Mouse (Mus musculus) neural tube, embryonic 11.5 days (tissue): ENCODE data around the gene Rlf. TPM values are rescaled to one million over a fixed set of nuclear protein-coding genes. Genes with fewer than 3 reads are reported as not detected.

ENCODE experiments used
- polyA plus RNA-seq: library from polyadenylated mRNA; unstranded; fragments of >200 nt; fragmentation: Nextera tagmentation; extraction: Ambion mirVana; gene quantifications from 2 replicates; pipeline ENCODE4 v1.2.1, GENCODE M21; 2014

Rlf gene
- polyA plus RNA-seq, 1 experiment from 2014 or later, result 24.4 TPM

Other genes with a start within 250 kb of the Rlf start
- 22.5 and 24.7 TPM in 2 replicates for gene Smap2, start 197.8 kb downstream of the Rlf start, polyA plus RNA-seq
- 8.4 and 8.5 TPM in 2 replicates for gene Col9a2, start 175.7 kb downstream of the Rlf start, polyA plus RNA-seq
- gene Zmpste24, start 116.8 kb downstream of the Rlf start, polyA plus RNA-seq, result 25.8 and 29.3 TPM in 2 replicates
- 0.47 TPM in 1 of 2 replicates, not detected in the other for gene Tmco2, start 105.9 kb downstream of the Rlf start, polyA plus RNA-seq
- gene Gm12888, start 109.8 kb upstream of the Rlf start, polyA plus RNA-seq, result not detected in 2 replicates
- gene Gm12886, start 208.0 kb upstream of the Rlf start, polyA plus RNA-seq, result not detected in 2 replicates